In genomic region chr5:53542073-53542472, GRCm38 (mm10) we compare ENCODE assay signal across 32 mouse cellular contexts.
A peak's percentile ranks its signal among the peaks of the same experiment; 100 is the strongest.
DNase-seq lines count a peak whose midpoint lies in the region; ATAC-seq and TF ChIP-seq lines count a peak whose summit lies in the region.
"Had no signal": no experiment of that assay in that cellular context is flagged by ENCODE, and none has a peak within 500 bp of the region (broad histone marks: within the 10 kb centered on the region; RNA-seq: fewer than 3 reads in every experiment).

No protein-coding gene starts in this region.

- in situ Hi-C loops in CH12.LX (cut with MboI; ENCODE audit: low pct_ligation_motif_present, low pct_unique_long_range_greater_than_20kb, low sequenced_read_pairs): no loop called here

- TF ChIP-seq POLR2A in CH12.LX (IDR thresholded peaks at IDR 0.05; ENCODE audit: low read depth, low read length) (no peak), ES-Bruce4 (IDR thresholded peaks at IDR 0.05; ENCODE audit: insufficient read depth, low read length) (no peak)

- H3K79me2 ChIP-seq in CH12.LX (replicated peaks; ENCODE audit: control insufficient read depth, extremely low read depth, insufficient read depth, poor library complexity, severe bottlenecking): no peaks in the 10 kb centered on the region
- no peaks in the 10 kb centered on the region for H3K79me2 ChIP-seq in macrophage (ENCODE audit: inconsistent target)

- H3K36me3 ChIP-seq in CH12.LX (replicated peaks in 1 of 2; ENCODE audit: control insufficient read depth in 1 of 2, insufficient read depth in 1 of 2, low read length in 1 of 2) (no peaks in the 10 kb centered on the region), ES-Bruce4 (ENCODE audit: control insufficient read depth, insufficient read depth, low read length, poor library complexity, severe bottlenecking) (no peaks in the 10 kb centered on the region), macrophage (ENCODE audit: inconsistent target) (no peaks in the 10 kb centered on the region)
- H3K36me3 ChIP-seq in liver, embryonic 12.5 days: no peaks in the 10 kb centered on the region
- H3K36me3 ChIP-seq: embryonic facial prominence, embryonic 15.5 days; forebrain, embryonic 12.5 days; hindbrain, embryonic 13.5 days; liver, embryonic 13.5 days; midbrain, embryonic 15.5 days; neural tube, embryonic 12.5 days had no signal

- TF ChIP-seq CTCF in CH12.LX (conservative IDR thresholded peaks at IDR 0.05 in 1 of 2, IDR thresholded peaks at IDR 0.05 in 1 of 2; ENCODE audit: low read depth in 2 of 2, low read length in 2 of 2) (no peak), ES-Bruce4 (IDR thresholded peaks at IDR 0.05; ENCODE audit: low read depth, low read length) (no peak)

- ATAC-seq in liver, embryonic 12.5 days: no peak
- ATAC-seq: forebrain, postnatal 0 days; intestine, embryonic 16.5 days; lung, postnatal 0 days; midbrain, embryonic 15.5 days had no signal

- no peak for TF ChIP-seq RAD21 in CH12.LX (IDR thresholded peaks at IDR 0.05; ENCODE audit: low read depth, low read length)

- no peak overlapping the region for H3K4me2 ChIP-seq in CH12.LX (ENCODE audit: insufficient read depth, low read depth, poor library complexity, severe bottlenecking)
- H3K4me2 ChIP-seq in liver, embryonic 12.5 days: no peak overlapping the region
- H3K4me2 ChIP-seq: embryonic facial prominence, embryonic 15.5 days; forebrain, embryonic 12.5 days; heart, embryonic 11.5 days; hindbrain, embryonic 13.5 days; liver, embryonic 13.5 days; midbrain, embryonic 15.5 days; neural tube, embryonic 12.5 days had no signal

- no peaks in the 10 kb centered on the region for H3K9me3 ChIP-seq in CH12.LX (replicated peaks; ENCODE audit: low read length)
- no peaks in the 10 kb centered on the region for H3K9me3 ChIP-seq in ES-Bruce4 (replicated peaks; ENCODE audit: control insufficient read depth, insufficient read depth, low read length, poor library complexity, severe bottlenecking)
- H3K9me3 ChIP-seq in liver, embryonic 12.5 days (replicated peaks): no peaks in the 10 kb centered on the region
- H3K9me3 ChIP-seq: embryonic facial prominence, embryonic 15.5 days; forebrain, embryonic 12.5 days; hindbrain, embryonic 13.5 days; liver, embryonic 13.5 days; midbrain, embryonic 15.5 days; neural tube, embryonic 12.5 days had no signal

- H3K27me3 ChIP-seq in CH12.LX (replicated peaks) (no peaks in the 10 kb centered on the region), ES-Bruce4 (ENCODE audit: control insufficient read depth, insufficient read depth, low read length, poor library complexity, severe bottlenecking) (no peaks in the 10 kb centered on the region)
- H3K27me3 ChIP-seq in liver, embryonic 12.5 days (replicated peaks): no peaks in the 10 kb centered on the region
- H3K27me3 ChIP-seq: embryonic facial prominence, embryonic 15.5 days; forebrain, embryonic 12.5 days; hindbrain, embryonic 13.5 days; liver, embryonic 13.5 days; midbrain, embryonic 15.5 days; neural tube, embryonic 12.5 days had no signal

- H3K27ac ChIP-seq in CH12.LX (ENCODE audit: insufficient read depth, low read depth): peak overlapping the region; percentile 69; the same call in 1 of the 2 replicates
- H3K27ac ChIP-seq in ES-Bruce4 (ENCODE audit: insufficient read depth, low read length): peak overlapping the region; percentile 100
- H3K27ac ChIP-seq in macrophage: peak overlapping the region; percentile 100
- no peak overlapping the region for H3K27ac ChIP-seq in liver, embryonic 12.5 days
- H3K27ac ChIP-seq: embryonic facial prominence, embryonic 15.5 days; forebrain, embryonic 12.5 days; hindbrain, embryonic 13.5 days; liver, embryonic 13.5 days; midbrain, embryonic 15.5 days; neural tube, embryonic 12.5 days had no signal

- dilution Hi-C loops in CH12.LX (cut with MboI; ENCODE audit: extremely low pct_ligation_motif_present, extremely low pct_unique_long_range_greater_than_20kb, low sequenced_read_pairs): no loop called here

- TF ChIP-seq EP300 in CH12.LX (IDR thresholded peaks at IDR 0.05; ENCODE audit: low read length): no peak
- TF ChIP-seq EP300 in ES-Bruce4 (IDR thresholded peaks at IDR 0.05; ENCODE audit: insufficient read depth, low read depth, low read length): peak; percentile 100

- DNase-seq in CH12.LX (ENCODE audit: extremely low read depth) (no peak), R1 (ENCODE audit: low read depth, low spot score) (peak; percentile 99)
- no peak for DNase-seq in urinary bladder, postnatal 4 days (ENCODE audit: low spot score in 2 of 2)
- DNase-seq in heart, postnatal 4 days: no peak
- no peak for DNase-seq in spleen, postnatal 4 days (ENCODE audit: low spot score in 2 of 2)
- DNase-seq: adrenal gland, adult 2 months; adrenal gland, postnatal 36 days; cerebellum, adult 2 months; cerebellum, postnatal 14 days; forebrain, postnatal 0 days; gastrocnemius, postnatal 14 days; heart, postnatal 36 days; kidney, adult 9 months; kidney, postnatal 14 days; layer of hippocampus, adult 9-11 months; liver, embryonic 13.5 days; lung, adult 18-20 months; lung, postnatal 4 days; right cerebral cortex, adult 18-20 months; spleen, adult 18-20 months; thymus, postnatal 4 days had no signal

- H3K4me1 ChIP-seq in CH12.LX (ENCODE audit: control insufficient read depth in 1 of 2, insufficient read depth in 2 of 2): peaks cover 33 to 92% of the 10 kb centered on the region in 2 experiments
- H3K4me1 ChIP-seq in ES-Bruce4 (ENCODE audit: control insufficient read depth, insufficient read depth, low read length): peaks cover 12% of the 10 kb centered on the region
- no peaks in the 10 kb centered on the region for H3K4me1 ChIP-seq in liver, embryonic 12.5 days
- H3K4me1 ChIP-seq: embryonic facial prominence, embryonic 15.5 days; forebrain, embryonic 12.5 days; hindbrain, embryonic 13.5 days; liver, embryonic 13.5 days; midbrain, embryonic 15.5 days; neural tube, embryonic 12.5 days had no signal

- H3K4me3 ChIP-seq in CH12.LX (replicated peaks in 1 of 3; ENCODE audit: low read depth in 2 of 3, low read length in 2 of 3, poor library complexity in 1 of 3) (no peak overlapping the region), ES-Bruce4 (ENCODE audit: low read depth, low read length) (no peak overlapping the region), macrophage (ENCODE audit: inconsistent target) (no peak overlapping the region)
- no peak overlapping the region for H3K4me3 ChIP-seq in liver, embryonic 12.5 days
- H3K4me3 ChIP-seq: embryonic facial prominence, embryonic 15.5 days; forebrain, embryonic 12.5 days; hindbrain, embryonic 13.5 days; liver, embryonic 13.5 days; midbrain, embryonic 15.5 days; neural tube, embryonic 12.5 days had no signal

- WGBS in macrophage (ENCODE audit: missing documents): 80% methylated on average over 1 of the region's 1 CpGs
- 55% methylated on average over 1 of the region's 1 CpGs for WGBS in liver, embryonic 12.5 days (ENCODE audit: insufficient replicate concordance)

- H3K9ac ChIP-seq in CH12.LX (ENCODE audit: insufficient read depth, low read depth) (no peak overlapping the region), ES-Bruce4 (ENCODE audit: low read depth, poor library complexity, severe bottlenecking) (0 out of 2 replicates have a peak overlapping the region, but pooled peaks have one; percentile 66)
- no peak overlapping the region for H3K9ac ChIP-seq in liver, embryonic 12.5 days
- H3K9ac ChIP-seq: embryonic facial prominence, embryonic 15.5 days; forebrain, embryonic 12.5 days; forebrain, postnatal 0 days; hindbrain, embryonic 13.5 days; liver, embryonic 13.5 days; midbrain, embryonic 15.5 days; neural tube, embryonic 12.5 days had no signal

TF ChIP-seq in CH12.LX, 34 proteins besides CTCF, POLR2A, EP300 and RAD21:
- TF ChIP-seq NRF1 (IDR thresholded peaks at IDR 0.05; ENCODE audit: low read depth, low read length) (no peak), USF2 (conservative IDR thresholded peaks at IDR 0.05; ENCODE audit: low read depth, low read length) (no peak), SIN3A (IDR thresholded peaks at IDR 0.05; ENCODE audit: low read length) (no peak), GABPA (IDR thresholded peaks at IDR 0.05; ENCODE audit: insufficient replicate concordance, low read depth, low read length) (no peak), CHD1 (IDR thresholded peaks at IDR 0.05; ENCODE audit: low read depth, low read length) (no peak), ZKSCAN1 (IDR thresholded peaks at IDR 0.05; ENCODE audit: borderline replicate concordance, low read depth, low read length) (no peak), RCOR1 (conservative IDR thresholded peaks at IDR 0.05; ENCODE audit: low read depth, low read length) (no peak), PAX5 (IDR thresholded peaks at IDR 0.05; ENCODE audit: low read length) (no peak), JUN (IDR thresholded peaks at IDR 0.05; ENCODE audit: insufficient read depth, low read depth, low read length) (no peak), TBP (conservative IDR thresholded peaks at IDR 0.05; ENCODE audit: low read depth, low read length) (no peak), KAT2A (IDR thresholded peaks at IDR 0.05; ENCODE audit: insufficient replicate concordance, low read length) (no peak), ZMIZ1 (IDR thresholded peaks at IDR 0.05; ENCODE audit: low read depth, low read length) (no peak), CHD2 (IDR thresholded peaks at IDR 0.05; ENCODE audit: low read length) (no peak), MYC (IDR thresholded peaks at IDR 0.05; ENCODE audit: low read depth, low read length) (no peak), ETS1 (conservative IDR thresholded peaks at IDR 0.05; ENCODE audit: low read depth, low read length) (no peak), IRF4 (IDR thresholded peaks at IDR 0.05; ENCODE audit: low read depth, low read length) (no peak), BHLHE40 (IDR thresholded peaks at IDR 0.05; ENCODE audit: low read depth, low read length) (no peak), NELFE (IDR thresholded peaks at IDR 0.05; ENCODE audit: low read depth, low read length) (no peak), ELF1 (IDR thresholded peaks at IDR 0.05; ENCODE audit: low read depth, low read length) (no peak), ZNF384 (IDR thresholded peaks at IDR 0.05; ENCODE audit: low read depth, low read length) (no peak)
